Mouse (Mus musculus): Measurements from ENCODE around the gene Cdkal1. TPM values are rescaled to one million over a fixed set of nuclear protein-coding genes. Genes with fewer than 3 reads are reported as not detected.

Cdkal1 gene
- polyA plus RNA-seq, 1 experiment: 10.3 TPM

- peak in 1 of 2 experiments; percentile 52 for DNase-seq
- Histone ChIP-seq H3K27me3 (ENCODE audit: control insufficient read depth, insufficient read depth, low read length) (no peaks in the 10 kb centered on the region), H3K4me1 (ENCODE audit: control insufficient read depth, insufficient read depth, low read length) (no peaks in the 10 kb centered on the region), H3K27ac (ENCODE audit: insufficient read depth, low read length) (no peak overlapping the region), H3K4me3 (replicated peaks; ENCODE audit: insufficient read depth, low read depth, low read length) (no peak overlapping the region)
- TF ChIP-seq POLR2A (IDR thresholded peaks at IDR 0.05; ENCODE audit: borderline replicate concordance, insufficient read depth, low read length): no peak
- TF ChIP-seq CTCF (IDR thresholded peaks at IDR 0.05; ENCODE audit: borderline replicate concordance, insufficient read depth, low read depth, low read length): no peak
- WGBS: 55% methylated on average over 6 of the region's 6 CpGs
Measured at GRCm38 (mm10) chr13:29503147-29504044, 352.1 kb downstream of the Cdkal1 start.

- Histone ChIP-seq H3K4me1 (ENCODE audit: control insufficient read depth, insufficient read depth, low read length) (no peaks in the 10 kb centered on the region), H3K27me3 (ENCODE audit: control insufficient read depth, insufficient read depth, low read length) (no peaks in the 10 kb centered on the region), H3K27ac (ENCODE audit: insufficient read depth, low read length) (no peak overlapping the region), H3K4me3 (replicated peaks; ENCODE audit: insufficient read depth, low read depth, low read length) (no peak overlapping the region)
- WGBS: 97% methylated on average over 5 of the region's 5 CpGs
- no peak for TF ChIP-seq POLR2A (IDR thresholded peaks at IDR 0.05; ENCODE audit: borderline replicate concordance, insufficient read depth, low read length)
- no peak for TF ChIP-seq CTCF (IDR thresholded peaks at IDR 0.05; ENCODE audit: borderline replicate concordance, insufficient read depth, low read depth, low read length)
- no peak for DNase-seq
Measured at GRCm38 (mm10) chr13:29502481-29503146, 352.9 kb downstream of the Cdkal1 start.

- TF ChIP-seq CTCF (IDR thresholded peaks at IDR 0.05; ENCODE audit: borderline replicate concordance, insufficient read depth, low read depth, low read length): no peak; the same call in 1 of the 2 replicates
- no peak for TF ChIP-seq POLR2A (IDR thresholded peaks at IDR 0.05; ENCODE audit: borderline replicate concordance, insufficient read depth, low read length)
- DNase-seq: no peak
- no peaks in the 10 kb centered on the region for H3K27me3 ChIP-seq (ENCODE audit: control insufficient read depth, insufficient read depth, low read length)
- WGBS: 82% methylated on average over 2 of the region's 2 CpGs
- no peak overlapping the region for H3K4me3 ChIP-seq (replicated peaks; ENCODE audit: insufficient read depth, low read depth, low read length)
- H3K27ac ChIP-seq (ENCODE audit: insufficient read depth, low read length): no peak overlapping the region
- no peaks in the 10 kb centered on the region for H3K4me1 ChIP-seq (ENCODE audit: control insufficient read depth, insufficient read depth, low read length)
Measured at GRCm38 (mm10) chr13:29501173-29501572, 354.3 kb downstream of the Cdkal1 start.

- H3K27ac ChIP-seq (ENCODE audit: insufficient read depth, low read length): no peak overlapping the region
- no peak overlapping the region for H3K4me3 ChIP-seq (replicated peaks; ENCODE audit: insufficient read depth, low read depth, low read length)
- 69% methylated on average over 2 of the region's 2 CpGs for WGBS
- TF ChIP-seq CTCF (IDR thresholded peaks at IDR 0.05; ENCODE audit: borderline replicate concordance, insufficient read depth, low read depth, low read length) (no peak), POLR2A (IDR thresholded peaks at IDR 0.05; ENCODE audit: borderline replicate concordance, insufficient read depth, low read length) (no peak)
- DNase-seq: no peak
- H3K27me3 ChIP-seq (ENCODE audit: control insufficient read depth, insufficient read depth, low read length): no peaks in the 10 kb centered on the region
- no peaks in the 10 kb centered on the region for H3K4me1 ChIP-seq (ENCODE audit: control insufficient read depth, insufficient read depth, low read length)
Measured at GRCm38 (mm10) chr13:29499750-29500149, 355.7 kb downstream of the Cdkal1 start.

GRCm38 (mm10) chr13:29497286-29497685, 358.2 kb downstream of the Cdkal1 start:
- H3K4me3 ChIP-seq (replicated peaks; ENCODE audit: insufficient read depth, low read depth, low read length): no peak overlapping the region
- no peak for TF ChIP-seq CTCF (IDR thresholded peaks at IDR 0.05; ENCODE audit: borderline replicate concordance, insufficient read depth, low read depth, low read length)
- TF ChIP-seq POLR2A (IDR thresholded peaks at IDR 0.05; ENCODE audit: borderline replicate concordance, insufficient read depth, low read length): no peak
- H3K27me3 ChIP-seq (ENCODE audit: control insufficient read depth, insufficient read depth, low read length): no peaks in the 10 kb centered on the region
- H3K4me1 ChIP-seq (ENCODE audit: control insufficient read depth, insufficient read depth, low read length): no peaks in the 10 kb centered on the region
- WGBS: 71% methylated on average over 7 of the region's 7 CpGs
- no peak for DNase-seq
- H3K27ac ChIP-seq (ENCODE audit: insufficient read depth, low read length): no peak overlapping the region

GRCm38 (mm10) chr13:29490341-29490740, 365.1 kb downstream of the Cdkal1 start:
- H3K4me3 ChIP-seq (replicated peaks; ENCODE audit: insufficient read depth, low read depth, low read length): no peak overlapping the region
- no peak overlapping the region for H3K27ac ChIP-seq (ENCODE audit: insufficient read depth, low read length)
- DNase-seq: no peak
- 72% methylated on average over 8 of the region's 8 CpGs for WGBS
- H3K4me1 ChIP-seq (ENCODE audit: control insufficient read depth, insufficient read depth, low read length): peaks cover 3% of the 10 kb centered on the region; the same call in 1 of the 2 replicates
- no peak for TF ChIP-seq CTCF (IDR thresholded peaks at IDR 0.05; ENCODE audit: borderline replicate concordance, insufficient read depth, low read depth, low read length)
- no peak for TF ChIP-seq POLR2A (IDR thresholded peaks at IDR 0.05; ENCODE audit: borderline replicate concordance, insufficient read depth, low read length)
- H3K27me3 ChIP-seq (ENCODE audit: control insufficient read depth, insufficient read depth, low read length): no peaks in the 10 kb centered on the region

- H3K27me3 ChIP-seq (ENCODE audit: control insufficient read depth, insufficient read depth, low read length): no peaks in the 10 kb centered on the region
- no peak overlapping the region for H3K27ac ChIP-seq (ENCODE audit: insufficient read depth, low read length)
- WGBS: 83% methylated on average over 5 of the region's 5 CpGs
- DNase-seq: no peak
- no peak for TF ChIP-seq CTCF (IDR thresholded peaks at IDR 0.05; ENCODE audit: borderline replicate concordance, insufficient read depth, low read depth, low read length)
- TF ChIP-seq POLR2A (IDR thresholded peaks at IDR 0.05; ENCODE audit: borderline replicate concordance, insufficient read depth, low read length): no peak
- no peak overlapping the region for H3K4me3 ChIP-seq (replicated peaks; ENCODE audit: insufficient read depth, low read depth, low read length)
- H3K4me1 ChIP-seq (ENCODE audit: control insufficient read depth, insufficient read depth, low read length): peaks cover 3% of the 10 kb centered on the region; the same call in 1 of the 2 replicates
Measured at GRCm38 (mm10) chr13:29489476-29489875, 366.0 kb downstream of the Cdkal1 start.
